Mouse (Mus musculus) layer of hippocampus, adult 8-10 months (tissue): Measurements from ENCODE around the gene Kng2. TPM values are rescaled to one million over a fixed set of nuclear protein-coding genes. Genes with fewer than 3 reads are reported as not detected.
"Not testable (repeated sequence)": the region's sequence is repeated elsewhere in the genome, so short reads cannot be mapped to it uniquely, and the experiment has no call there.

Source experiments
- DNase-seq, 2 experiments: peaks; one replicate each; pipeline ENCODE4 v3.0.0; 2022; ENCODE audit warnings: low spot score in 2 of 2
- total RNA-seq, 4 experiments: library from RNA; stranded (reverse); gene quantifications; 2 replicates each; pipeline ENCODE4 v1.2.4; 2022

The Kng2 gene
- total RNA-seq, 4 experiments from 2014 or later = not detected

GRCm38 (mm10) chr16:22961073-22961472 lies 68.2 kb downstream of the Kng2 start:
- no peak for DNase-seq

GRCm38 (mm10) chr16:22956085-22956439 lies 73.2 kb downstream of the Kng2 start:
- DNase-seq = no peak

GRCm38 (mm10) chr16:22955397-22956084 lies 73.7 kb downstream of the Kng2 start:
- DNase-seq = no peak

- DNase-seq = no peak
These were observed 76.2 kb downstream of the Kng2 start for GRCm38 (mm10) chr16:22953069-22953468.

GRCm38 (mm10) chr16:22950840-22951395 lies 78.4 kb downstream of the Kng2 start, which contains the start of gene Hrg:
TSS of gene Hrg (plus strand) at chr16:22951072.
- DNase-seq = no peak

- no peak for DNase-seq
These were observed 81.9 kb downstream of the Kng2 start for GRCm38 (mm10) chr16:22947371-22947770.

GRCm38 (mm10) chr16:22941825-22942476 lies 87.3 kb downstream of the Kng2 start:
- not testable (repeated sequence) for DNase-seq

- DNase-seq = no peak
These were observed 90.1 kb downstream of the Kng2 start for GRCm38 (mm10) chr16:22939120-22939695.

GRCm38 (mm10) chr16:22938541-22938940 lies 90.7 kb downstream of the Kng2 start:
- DNase-seq = no peak

- no peak for DNase-seq
These were observed 91.7 kb downstream of the Kng2 start for GRCm38 (mm10) chr16:22937631-22938030.

Other genes with a start within 250 kb of the Kng2 start
- gene Crygs, start 217.9 kb downstream of the Kng2 start, total RNA-seq = not detected
- gene Tbccd1, start 171.8 kb downstream of the Kng2 start, total RNA-seq = 10 to 100 TPM; 12.5 to 15.4 (median 15.3) TPM
- gene Dnajb11, start 171.6 kb downstream of the Kng2 start, total RNA-seq = 10 to 100 TPM; 51.4 to 63.3 (median 59.3) TPM
- not detected for gene Ahsg, start 138.2 kb downstream of the Kng2 start, total RNA-seq
- gene Fetub, start 111.1 kb downstream of the Kng2 start, total RNA-seq = under 1 TPM in 3 of 4 experiments, not detected in 1; 0.39 to 0.70 (median 0.41) TPM
- gene Hrg, start 78.4 kb downstream of the Kng2 start, total RNA-seq = not detected
- not detected for gene Kng1, start 28.4 kb upstream of the Kng2 start, total RNA-seq
- gene Eif4a2, start 78.0 kb upstream of the Kng2 start, total RNA-seq = 100 to 1,000 TPM; 842 to 987 (median 891) TPM
- gene Rfc4, start 98.3 kb upstream of the Kng2 start, total RNA-seq = 1 to 10 TPM; 2.8 to 5.5 (median 4.3) TPM
- not detected for gene Adipoq, start 117.1 kb upstream of the Kng2 start, total RNA-seq
- 10 to 100 TPM; 14.0 to 22.7 (median 17.8) TPM for gene St6gal1, start 195.3 kb upstream of the Kng2 start, total RNA-seq